Mouse (Mus musculus) G1E (cell line): ENCODE measurements around the gene Slc25a13.

Source experiments
- CTCF ChIP-seq: IDR thresholded peaks from 2 replicates; pipeline ENCODE4 v1.5.1; 2012; ENCODE audit warnings: low read depth, low read length, inconsistent platforms, mixed read lengths
- GATA1 ChIP-seq: IDR thresholded peaks from 2 replicates; pipeline ENCODE4 v1.6.1; 2012; ENCODE audit warnings: borderline replicate concordance, low read length, inconsistent platforms, mixed read lengths
- GATA2 ChIP-seq: IDR thresholded peaks from 2 replicates; pipeline ENCODE4 v1.6.1; 2012; ENCODE audit warnings: low read depth, low read length, inconsistent platforms, borderline replicate concordance
- POLR2AphosphoS5 ChIP-seq: IDR thresholded peaks from 2 replicates; pipeline ENCODE4 v1.6.1; 2012; ENCODE audit warnings: low read depth, low read length, inconsistent platforms; ENCODE audit not compliant: insufficient replicate concordance
- TAL1 ChIP-seq: conservative IDR thresholded peaks from 2 replicates; pipeline ENCODE4 v1.6.1; 2012; ENCODE audit warnings: low read depth, low read length, inconsistent platforms, mixed read lengths

- no peak for TF ChIP-seq CTCF
- TF ChIP-seq TAL1: no peak
- no peak for TF ChIP-seq GATA2
- no peak for TF ChIP-seq GATA1
- TF ChIP-seq POLR2AphosphoS5: no peak
These were observed 84.9 kb downstream of the Slc25a13 start for GRCm38 (mm10) chr6:6132047-6132446.
